Mouse (Mus musculus) neural tube, embryonic 14.5 days (tissue): ENCODE measurements around the gene Cdhr1. TPM values are rescaled to one million over a fixed set of nuclear protein-coding genes. Genes with fewer than 3 reads are reported as not detected.

ENCODE experiments used
- ATAC-seq: fragments of 200-750 bp; cut with Nextera tagmentation; 2 replicates; pipeline ENCODE4 v1.8.0; 2017; ENCODE audit warnings: low read depth, mild to moderate bottlenecking, moderate TSS enrichment, moderate library complexity
- H3K27ac ChIP-seq: fragments of 300-500 bp; sonication (generic); 2 replicates; pipeline ENCODE4 v1.5.1; 2014; ENCODE audit warnings: low read depth, mild to moderate bottlenecking, control low read depth, low read length, moderate library complexity, mixed read lengths
- H3K27me3 ChIP-seq: fragments of 300-500 bp; sonication (generic); 2 replicates; pipeline ENCODE4 v1.6.1; 2014; ENCODE audit warnings: low read length; ENCODE audit not compliant: control insufficient read depth, insufficient read depth
- H3K36me3 ChIP-seq: fragments of 300-500 bp; sonication (generic); 2 replicates; pipeline ENCODE4 v1.6.1; 2014; ENCODE audit warnings: low read length, mixed read lengths; ENCODE audit not compliant: control insufficient read depth, insufficient read depth
- H3K4me1 ChIP-seq: fragments of 300-500 bp; sonication (generic); 2 replicates; pipeline ENCODE4 v1.6.1; 2014; ENCODE audit warnings: low read length; ENCODE audit not compliant: control insufficient read depth, insufficient read depth
- H3K4me2 ChIP-seq: fragments of 300-500 bp; sonication (generic); 2 replicates; pipeline ENCODE4 v1.6.1; 2014; ENCODE audit warnings: mild to moderate bottlenecking, low read depth, low read length, control low read depth
- H3K4me3 ChIP-seq: fragments of 300-500 bp; sonication (generic); 2 replicates; pipeline ENCODE4 v1.5.1; 2014; ENCODE audit warnings: low read depth, low read length, control low read depth, mixed read lengths
- H3K9ac ChIP-seq: fragments of 300-500 bp; sonication (generic); replicated peaks from 2 replicates; pipeline ENCODE4 v1.6.1; 2014; ENCODE audit warnings: low read depth, mild to moderate bottlenecking, control low read depth, low read length, mixed read lengths
- H3K9me3 ChIP-seq: fragments of 300-500 bp; sonication (generic); 2 replicates; pipeline ENCODE4 v1.6.1; 2016; ENCODE audit warnings: low read length; ENCODE audit not compliant: control insufficient read depth
- WGBS: fragments of 180-500 bp; shearing (Covaris S2); extraction: QIAGEN DNeasy Blood & Tissue Kit; methylation state at CpG from one replicate; pipeline ENCODE4 v1.1.7; 2014; 5-methylcytosine and 5-hydroxymethylcytosine counted together
- polyA plus RNA-seq: library from polyadenylated mRNA; unstranded; fragments of >200 nt; fragmentation: Nextera tagmentation; extraction: Ambion mirVana; gene quantifications from 2 replicates; pipeline ENCODE4 v1.2.1, GENCODE M21; 2014

Gene Cdhr1
- polyA plus RNA-seq, 1 experiment from 2014 or later = 2.8 TPM

- Histone ChIP-seq H3K27ac (no peak overlapping the region), H3K9me3 (no peaks in the 10 kb centered on the region), H3K27me3 (no peaks in the 10 kb centered on the region; the same call in 1 of the 2 replicates), H3K36me3 (no peaks in the 10 kb centered on the region), H3K9ac (no peak overlapping the region), H3K4me1 (0 out of 2 replicates have a peak, but pooled peaks cover 3% of the 10 kb centered on the region), H3K4me2 (no peak overlapping the region), H3K4me3 (no peak overlapping the region)
- no peak for ATAC-seq
- 90% methylated on average over 5 of the region's 5 CpGs for WGBS
Measured at GRCm38 (mm10) chr14:37101531-37101930, 3.4 kb upstream of the Cdhr1 start.

- H3K27me3 ChIP-seq = no peaks in the 10 kb centered on the region; the same call in 1 of the 2 replicates
- H3K4me3 ChIP-seq = no peak overlapping the region
- WGBS = 87% methylated on average over 4 of the region's 4 CpGs
- H3K27ac ChIP-seq = no peak overlapping the region
- H3K36me3 ChIP-seq = no peaks in the 10 kb centered on the region
- H3K4me2 ChIP-seq = no peak overlapping the region
- H3K9ac ChIP-seq = no peak overlapping the region
- no peak for ATAC-seq
- H3K4me1 ChIP-seq = 0 out of 2 replicates have a peak, but pooled peaks cover 3% of the 10 kb centered on the region
- H3K9me3 ChIP-seq = no peaks in the 10 kb centered on the region
Measured at GRCm38 (mm10) chr14:37095556-37095955, 2.6 kb downstream of the Cdhr1 start.

- Histone ChIP-seq H3K27me3 (no peaks in the 10 kb centered on the region; the same call in 1 of the 2 replicates), H3K4me2 (no peak overlapping the region), H3K9ac (no peak overlapping the region), H3K4me1 (0 out of 2 replicates have a peak, but pooled peaks cover 3% of the 10 kb centered on the region), H3K9me3 (no peaks in the 10 kb centered on the region), H3K27ac (no peak overlapping the region), H3K4me3 (no peak overlapping the region), H3K36me3 (no peaks in the 10 kb centered on the region)
- no peak; the same call in 1 of the 2 replicates for ATAC-seq
- WGBS = 54% methylated on average over 6 of the region's 6 CpGs
Measured at GRCm38 (mm10) chr14:37094436-37094835, 3.7 kb downstream of the Cdhr1 start.

DNA sequence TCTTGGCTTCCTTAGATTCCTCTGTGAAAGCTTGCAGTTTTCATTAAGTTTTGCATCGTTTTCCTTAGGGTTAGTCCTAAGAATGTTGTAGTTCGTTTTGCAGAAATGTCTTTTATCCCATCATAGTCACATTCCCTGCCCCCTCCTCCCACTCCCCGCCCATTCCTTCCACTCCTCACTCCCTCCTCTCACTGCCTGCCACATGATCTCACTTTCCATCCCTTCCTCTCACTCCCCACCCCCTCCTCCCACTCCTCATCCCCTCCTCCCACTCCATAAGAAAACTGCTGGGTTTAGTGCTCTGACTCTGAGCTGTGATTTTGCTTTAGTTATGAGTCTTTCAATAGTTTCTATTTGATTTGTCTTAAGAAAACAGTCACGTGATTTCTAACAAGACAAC is 14.4 kb downstream of the Cdhr1 start:
- H3K27ac ChIP-seq = no peak overlapping the region
- H3K9ac ChIP-seq = no peak overlapping the region
- no peaks in the 10 kb centered on the region for H3K36me3 ChIP-seq
- 37% methylated on average over 4 of the region's 4 CpGs for WGBS
- H3K4me3 ChIP-seq = no peak overlapping the region
- no peaks in the 10 kb centered on the region for H3K9me3 ChIP-seq
- no peaks in the 10 kb centered on the region for H3K4me1 ChIP-seq
- ATAC-seq = no peak
- no peaks in the 10 kb centered on the region for H3K27me3 ChIP-seq
- no peak overlapping the region for H3K4me2 ChIP-seq

GRCm38 (mm10) chr14:37080724-37081123 is 17.4 kb downstream of the Cdhr1 start:
- 89% methylated on average over 1 of the region's 1 CpGs for WGBS
- no peak overlapping the region for H3K4me3 ChIP-seq
- no peaks in the 10 kb centered on the region for H3K27me3 ChIP-seq
- no peaks in the 10 kb centered on the region for H3K36me3 ChIP-seq
- H3K9me3 ChIP-seq = no peaks in the 10 kb centered on the region
- no peak overlapping the region for H3K4me2 ChIP-seq
- no peak for ATAC-seq
- no peak overlapping the region for H3K27ac ChIP-seq
- no peaks in the 10 kb centered on the region for H3K4me1 ChIP-seq
- H3K9ac ChIP-seq = no peak overlapping the region

DNA sequence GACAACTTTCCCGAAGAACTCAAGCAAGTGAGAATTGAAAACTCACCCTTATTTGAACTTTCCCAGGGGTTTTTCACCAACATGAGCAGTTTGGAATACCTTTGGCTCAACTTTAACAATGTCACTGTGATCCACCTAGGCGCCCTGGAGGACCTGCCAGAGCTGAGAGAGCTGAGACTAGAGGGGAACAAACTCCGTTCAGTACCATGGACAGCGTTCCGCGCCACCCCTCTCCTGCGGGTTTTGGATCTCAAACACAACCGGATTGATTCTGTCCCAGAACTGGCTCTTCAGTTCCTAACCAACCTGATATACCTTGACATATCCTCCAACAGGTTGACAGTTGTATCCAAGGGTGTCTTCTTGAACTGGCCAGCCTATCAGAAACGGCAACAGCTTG is 29.6 kb downstream of the Cdhr1 start:
- 18% methylated on average over 9 of the region's 9 CpGs for WGBS
- no peak overlapping the region for H3K9ac ChIP-seq
- H3K4me1 ChIP-seq = no peaks in the 10 kb centered on the region
- no peaks in the 10 kb centered on the region for H3K9me3 ChIP-seq
- H3K4me3 ChIP-seq = no peak overlapping the region
- H3K4me2 ChIP-seq = no peak overlapping the region
- ATAC-seq = no peak
- no peak overlapping the region for H3K27ac ChIP-seq
- no peaks in the 10 kb centered on the region for H3K27me3 ChIP-seq
- H3K36me3 ChIP-seq = no peaks in the 10 kb centered on the region

GRCm38 (mm10) chr14:37067629-37068028 is 30.5 kb downstream of the Cdhr1 start, which contains the start of gene Lrit2:
TSS of gene Lrit2 (plus strand) at chr14:37067929.
- H3K4me1 ChIP-seq = no peaks in the 10 kb centered on the region
- WGBS = 77% methylated on average over 5 of the region's 5 CpGs
- no peak within 1 kb of the TSS for H3K9ac ChIP-seq
- no peaks in the 10 kb centered on the region for H3K36me3 ChIP-seq
- no peak within 1 kb of the TSS for H3K4me3 ChIP-seq
- H3K9me3 ChIP-seq = no peaks in the 10 kb centered on the region
- H3K27ac ChIP-seq = no peak within 1 kb of the TSS
- H3K27me3 ChIP-seq = no peaks in the 10 kb centered on the region
- no peak within 1 kb of the TSS for H3K4me2 ChIP-seq
- ATAC-seq = no peak

GRCm38 (mm10) chr14:37066636-37067035 is 31.5 kb downstream of the Cdhr1 start:
- Histone ChIP-seq H3K9ac (no peak overlapping the region), H3K36me3 (no peaks in the 10 kb centered on the region), H3K4me2 (no peak overlapping the region), H3K4me1 (no peaks in the 10 kb centered on the region), H3K4me3 (no peak overlapping the region), H3K27me3 (no peaks in the 10 kb centered on the region), H3K9me3 (no peaks in the 10 kb centered on the region), H3K27ac (no peak overlapping the region)
- WGBS = 74% methylated on average over 2 of the region's 2 CpGs
- ATAC-seq = no peak

DNA sequence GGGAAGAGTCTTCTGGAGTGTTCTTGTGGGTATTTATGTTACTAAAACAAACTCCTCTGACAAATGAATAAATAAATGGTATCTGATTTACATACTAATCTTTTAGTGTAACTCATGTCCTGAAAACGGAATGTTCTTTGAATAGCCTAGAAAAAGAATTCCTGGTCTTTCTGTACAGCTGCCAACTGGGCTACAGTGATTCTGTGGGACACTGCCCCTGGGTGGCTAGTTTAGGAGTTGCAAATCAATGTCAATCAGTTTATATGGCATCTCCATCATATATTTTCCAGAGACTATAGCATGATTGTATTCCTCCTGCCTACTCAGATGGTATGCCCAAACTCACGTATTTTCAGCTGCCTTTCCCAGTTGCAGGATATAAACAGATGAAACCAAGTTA is 33.3 kb downstream of the Cdhr1 start:
- Histone ChIP-seq H3K4me3 (no peak overlapping the region), H3K9ac (no peak overlapping the region), H3K27me3 (no peaks in the 10 kb centered on the region), H3K4me1 (no peaks in the 10 kb centered on the region), H3K4me2 (no peak overlapping the region), H3K36me3 (no peaks in the 10 kb centered on the region), H3K9me3 (no peaks in the 10 kb centered on the region), H3K27ac (no peak overlapping the region)
- WGBS = 67% methylated on average over 2 of the region's 2 CpGs
- ATAC-seq = no peak
